Mouse (Mus musculus): Measurements from ENCODE around the gene Kif26a. TPM values are rescaled to one million over a fixed set of nuclear protein-coding genes. Genes with fewer than 3 reads are reported as not detected.
A peak's percentile ranks its signal among the peaks of the same experiment; 100 is the strongest.

Kif26a gene
- polyA plus RNA-seq, 1 experiment from 2014 or later = 5.1 TPM

GRCm38 (mm10) chr12:112112686-112113396 is 33.2 kb upstream of the Kif26a start:
- H3K4me1 ChIP-seq = peaks cover 5% of the 10 kb centered on the region; the same call in 1 of the 2 replicates
- H3K9ac ChIP-seq = no peak overlapping the region
- 25% methylated on average over 13 of the region's 13 CpGs for WGBS
- no peaks in the 10 kb centered on the region for H3K9me3 ChIP-seq (replicated peaks)
- H3K4me2 ChIP-seq (replicated peaks) = no peak overlapping the region
- no peak for ATAC-seq (ENCODE audit: low FRiP score)
- no peaks in the 10 kb centered on the region for H3K36me3 ChIP-seq
- no peak overlapping the region for H3K27ac ChIP-seq
- peaks cover 39% of the 10 kb centered on the region for H3K27me3 ChIP-seq
- no peak overlapping the region for H3K4me3 ChIP-seq

- peak; percentile 30 for ATAC-seq (ENCODE audit: low FRiP score)
- no peak overlapping the region for H3K9ac ChIP-seq
- no peak overlapping the region for H3K27ac ChIP-seq
- 13% methylated on average over 7 of the region's 7 CpGs for WGBS
- H3K9me3 ChIP-seq (replicated peaks) = no peaks in the 10 kb centered on the region
- no peaks in the 10 kb centered on the region for H3K36me3 ChIP-seq
- H3K4me2 ChIP-seq (replicated peaks) = no peak overlapping the region
- H3K4me3 ChIP-seq = no peak overlapping the region
- peaks cover 37% of the 10 kb centered on the region for H3K27me3 ChIP-seq
- H3K4me1 ChIP-seq = peaks cover 5% of the 10 kb centered on the region; the same call in 1 of the 2 replicates
Observed at GRCm38 (mm10) chr12:112113710-112114109, 32.3 kb upstream of the Kif26a start.

- H3K36me3 ChIP-seq = no peaks in the 10 kb centered on the region
- H3K9me3 ChIP-seq (replicated peaks) = no peaks in the 10 kb centered on the region
- peaks cover 8% of the 10 kb centered on the region; the same call in 1 of the 2 replicates for H3K4me1 ChIP-seq
- no peak overlapping the region for H3K4me3 ChIP-seq
- no peak overlapping the region for H3K27ac ChIP-seq
- H3K4me2 ChIP-seq (replicated peaks) = no peak overlapping the region
- H3K9ac ChIP-seq = no peak overlapping the region
- H3K27me3 ChIP-seq = peaks cover 31% of the 10 kb centered on the region
- 86% methylated on average over 5 of the region's 5 CpGs for WGBS
- ATAC-seq (ENCODE audit: low FRiP score) = no peak
Observed at GRCm38 (mm10) chr12:112117006-112117405, 29.0 kb upstream of the Kif26a start.

GRCm38 (mm10) chr12:112117649-112118048 is 28.4 kb upstream of the Kif26a start:
- Histone ChIP-seq H3K27me3 (peaks cover 25% of the 10 kb centered on the region), H3K4me1 (peaks cover 7% of the 10 kb centered on the region; the same call in 1 of the 2 replicates), H3K27ac (no peak overlapping the region), H3K9me3 (replicated peaks) (no peaks in the 10 kb centered on the region), H3K36me3 (no peaks in the 10 kb centered on the region), H3K4me3 (no peak overlapping the region), H3K4me2 (replicated peaks) (no peak overlapping the region), H3K9ac (no peak overlapping the region)
- 87% methylated on average over 7 of the region's 7 CpGs for WGBS
- no peak for ATAC-seq (ENCODE audit: low FRiP score)

- Histone ChIP-seq H3K4me2 (replicated peaks) (no peak overlapping the region), H3K4me1 (0 out of 2 replicates have a peak, but pooled peaks cover 3% of the 10 kb centered on the region), H3K27me3 (peaks cover 8% of the 10 kb centered on the region), H3K4me3 (no peak overlapping the region), H3K9ac (no peak overlapping the region), H3K27ac (no peak overlapping the region), H3K9me3 (replicated peaks) (no peaks in the 10 kb centered on the region), H3K36me3 (no peaks in the 10 kb centered on the region)
- ATAC-seq (ENCODE audit: low FRiP score) = no peak
- WGBS = 75% methylated on average over 3 of the region's 3 CpGs
Observed at GRCm38 (mm10) chr12:112121188-112121587, 24.8 kb upstream of the Kif26a start.

- H3K4me1 ChIP-seq = peaks cover 17% of the 10 kb centered on the region
- no peak for ATAC-seq (ENCODE audit: low FRiP score)
- no peaks in the 10 kb centered on the region for H3K36me3 ChIP-seq
- 80% methylated on average over 14 of the region's 14 CpGs for WGBS
- H3K4me3 ChIP-seq = no peak overlapping the region
- H3K4me2 ChIP-seq (replicated peaks) = no peak overlapping the region
- H3K27me3 ChIP-seq = peaks cover 37% of the 10 kb centered on the region
- H3K27ac ChIP-seq = no peak overlapping the region
- H3K9ac ChIP-seq = no peak overlapping the region
- no peaks in the 10 kb centered on the region for H3K9me3 ChIP-seq (replicated peaks)
Observed at GRCm38 (mm10) chr12:112125903-112126302, 20.1 kb upstream of the Kif26a start.

GRCm38 (mm10) chr12:112126931-112127635 is 18.9 kb upstream of the Kif26a start:
- Histone ChIP-seq H3K27ac (no peak overlapping the region), H3K9me3 (replicated peaks) (no peaks in the 10 kb centered on the region), H3K9ac (no peak overlapping the region), H3K4me1 (peaks cover 19% of the 10 kb centered on the region), H3K36me3 (no peaks in the 10 kb centered on the region), H3K4me3 (no peak overlapping the region), H3K4me2 (replicated peaks) (no peak overlapping the region), H3K27me3 (peaks cover 48% of the 10 kb centered on the region)
- 61% methylated on average over 14 of the region's 14 CpGs for WGBS
- no peak for ATAC-seq (ENCODE audit: low FRiP score)

GRCm38 (mm10) chr12:112128526-112128925 is 17.5 kb upstream of the Kif26a start:
- peaks cover 19% of the 10 kb centered on the region for H3K4me1 ChIP-seq
- H3K9me3 ChIP-seq (replicated peaks) = no peaks in the 10 kb centered on the region
- H3K4me2 ChIP-seq (replicated peaks) = no peak overlapping the region
- no peak overlapping the region for H3K4me3 ChIP-seq
- no peak overlapping the region for H3K27ac ChIP-seq
- H3K36me3 ChIP-seq = no peaks in the 10 kb centered on the region
- WGBS = 78% methylated on average over 4 of the region's 4 CpGs
- no peak for ATAC-seq (ENCODE audit: low FRiP score)
- H3K27me3 ChIP-seq = peaks cover 63% of the 10 kb centered on the region
- no peak overlapping the region for H3K9ac ChIP-seq

- Histone ChIP-seq H3K36me3 (no peaks in the 10 kb centered on the region), H3K9ac (no peak overlapping the region), H3K27me3 (peaks cover 64% of the 10 kb centered on the region), H3K27ac (no peak overlapping the region), H3K9me3 (replicated peaks) (no peaks in the 10 kb centered on the region), H3K4me1 (peaks cover 19% of the 10 kb centered on the region), H3K4me3 (no peak overlapping the region), H3K4me2 (replicated peaks) (no peak overlapping the region)
- no peak for ATAC-seq (ENCODE audit: low FRiP score)
- WGBS = 60% methylated on average over 6 of the region's 6 CpGs
Observed at GRCm38 (mm10) chr12:112129300-112129856, 16.6 kb upstream of the Kif26a start.

GRCm38 (mm10) chr12:112130161-112130860 is 15.7 kb upstream of the Kif26a start:
- H3K4me2 ChIP-seq (replicated peaks) = peak overlapping the region; percentile 98
- H3K27me3 ChIP-seq = peaks cover 64% of the 10 kb centered on the region
- H3K4me1 ChIP-seq = peaks cover 19% of the 10 kb centered on the region
- peak overlapping the region; percentile 75 for H3K9ac ChIP-seq
- no peaks in the 10 kb centered on the region for H3K36me3 ChIP-seq
- peak; percentile 75 for ATAC-seq (ENCODE audit: low FRiP score)
- H3K9me3 ChIP-seq (replicated peaks) = no peaks in the 10 kb centered on the region
- no peak overlapping the region for H3K27ac ChIP-seq
- peak overlapping the region; percentile 70 for H3K4me3 ChIP-seq
- WGBS = under 1% methylated on average over 78 of the region's 79 CpGs

GRCm38 (mm10) chr12:112130957-112131356 is 15.1 kb upstream of the Kif26a start:
- Histone ChIP-seq H3K36me3 (no peaks in the 10 kb centered on the region), H3K27me3 (peaks cover 68% of the 10 kb centered on the region), H3K27ac (no peak overlapping the region), H3K9me3 (replicated peaks) (no peaks in the 10 kb centered on the region), H3K9ac (no peak overlapping the region), H3K4me3 (peak overlapping the region; percentile 70), H3K4me2 (replicated peaks) (peak overlapping the region; percentile 98), H3K4me1 (peaks cover 19% of the 10 kb centered on the region)
- peak; percentile 23; the same call in 1 of the 2 replicates for ATAC-seq (ENCODE audit: low FRiP score)
- 13% methylated on average over 32 of the region's 32 CpGs for WGBS

- peaks cover 28% of the 10 kb centered on the region for H3K4me1 ChIP-seq
- no peak overlapping the region for H3K4me2 ChIP-seq (replicated peaks)
- H3K36me3 ChIP-seq = no peaks in the 10 kb centered on the region
- no peak overlapping the region for H3K9ac ChIP-seq
- no peak for ATAC-seq (ENCODE audit: low FRiP score)
- no peak overlapping the region for H3K27ac ChIP-seq
- no peak overlapping the region for H3K4me3 ChIP-seq
- 4% methylated on average over 5 of the region's 5 CpGs for WGBS
- peaks cover 55% of the 10 kb centered on the region for H3K27me3 ChIP-seq
- no peaks in the 10 kb centered on the region for H3K9me3 ChIP-seq (replicated peaks)
Observed at GRCm38 (mm10) chr12:112140231-112140630, 5.8 kb upstream of the Kif26a start.

Measured in hindbrain, embryonic 12.5 days (tissue).